Mouse (Mus musculus) G1E-ER4 (cell line): ENCODE results near the gene Bcl2l11. TPM values are rescaled to one million over a fixed set of nuclear protein-coding genes. Genes with fewer than 3 reads are reported as not detected.

Experiments used
- GATA1 ChIP-seq: IDR thresholded peaks from one replicate; pipeline ENCODE4 v1.8.0; 2012; ENCODE audit warnings: low read length, inconsistent platforms
- polyA plus RNA-seq: library from polyadenylated mRNA; stranded (reverse); fragments of >175 nt; gene quantifications from 2 replicates; pipeline ENCODE4 v1.2.3, GENCODE M21; 2012

The Bcl2l11 gene
- polyA plus RNA-seq, 1 experiment: 31.8 TPM

DNA sequence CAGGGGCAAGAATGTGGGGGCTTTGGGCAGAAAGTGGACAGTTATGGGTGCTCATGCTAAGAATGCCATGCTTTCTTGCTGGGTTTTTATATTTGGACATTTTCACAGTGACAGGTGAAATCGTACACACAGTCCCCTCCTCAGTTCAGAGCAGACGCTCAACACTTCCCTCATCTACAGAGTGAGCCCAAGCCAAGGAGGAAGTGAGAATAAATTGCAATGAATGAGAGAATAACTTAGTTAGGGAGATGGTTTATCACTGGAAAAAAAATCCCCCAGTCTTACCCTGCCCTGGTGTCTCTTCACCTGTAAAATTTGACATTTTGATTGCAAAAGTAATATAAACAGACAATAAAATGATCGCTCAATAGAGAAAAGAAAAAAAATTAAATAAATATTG lies 77.3 kb downstream of the Bcl2l11 start:
- no peak for TF ChIP-seq GATA1

DNA sequence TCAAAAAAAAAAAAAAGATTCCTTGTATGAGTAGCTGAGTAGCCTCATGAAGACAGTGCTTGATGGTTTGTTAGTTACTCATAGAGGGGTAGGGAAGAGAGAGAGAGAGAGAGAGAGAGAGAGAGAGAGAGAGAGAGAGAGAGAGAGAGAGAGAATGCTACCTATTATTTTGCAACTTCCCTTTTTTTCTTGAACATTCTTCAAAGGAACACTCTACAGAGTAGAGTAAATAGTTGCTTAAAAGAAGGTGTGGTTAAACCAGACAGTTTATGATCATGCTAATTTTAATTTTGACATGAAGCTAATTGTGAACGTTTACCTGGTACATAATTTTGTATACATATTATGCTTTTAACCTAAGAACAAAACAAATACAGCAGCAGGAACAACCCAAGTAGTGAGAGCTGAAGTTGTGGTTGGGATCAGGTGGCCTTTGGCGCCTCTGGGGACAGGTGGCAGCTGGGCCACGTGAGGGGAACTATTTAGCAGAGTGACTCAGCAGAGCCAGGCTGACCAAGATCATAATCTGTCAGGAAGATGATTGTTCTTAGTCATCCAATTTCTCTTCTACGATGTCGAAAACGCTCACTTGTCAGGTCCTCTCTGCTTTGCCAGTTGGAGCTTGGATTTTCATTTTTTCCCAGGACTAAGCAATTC lies 78.0 kb downstream of the Bcl2l11 start:
- TF ChIP-seq GATA1: no peak

DNA sequence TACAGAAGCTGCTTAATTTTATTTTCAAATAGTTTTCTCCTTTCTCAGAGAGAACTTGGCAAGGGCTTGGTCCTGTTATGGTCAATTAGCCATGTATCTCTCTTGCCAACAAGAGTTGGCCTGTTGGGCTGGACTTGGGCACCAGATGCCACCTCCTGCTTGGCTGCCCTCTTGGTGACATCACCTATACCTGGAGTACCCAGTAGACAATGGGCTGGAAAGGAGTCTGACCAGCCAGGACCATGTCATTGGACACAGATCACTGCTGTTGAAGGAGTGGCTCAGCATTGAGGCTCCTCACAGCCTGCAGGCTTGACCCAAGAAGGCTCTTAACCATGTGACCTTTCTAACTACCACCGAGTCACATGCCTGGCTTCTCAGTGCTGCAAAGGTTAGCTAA lies 82.7 kb downstream of the Bcl2l11 start:
- no peak for TF ChIP-seq GATA1

DNA sequence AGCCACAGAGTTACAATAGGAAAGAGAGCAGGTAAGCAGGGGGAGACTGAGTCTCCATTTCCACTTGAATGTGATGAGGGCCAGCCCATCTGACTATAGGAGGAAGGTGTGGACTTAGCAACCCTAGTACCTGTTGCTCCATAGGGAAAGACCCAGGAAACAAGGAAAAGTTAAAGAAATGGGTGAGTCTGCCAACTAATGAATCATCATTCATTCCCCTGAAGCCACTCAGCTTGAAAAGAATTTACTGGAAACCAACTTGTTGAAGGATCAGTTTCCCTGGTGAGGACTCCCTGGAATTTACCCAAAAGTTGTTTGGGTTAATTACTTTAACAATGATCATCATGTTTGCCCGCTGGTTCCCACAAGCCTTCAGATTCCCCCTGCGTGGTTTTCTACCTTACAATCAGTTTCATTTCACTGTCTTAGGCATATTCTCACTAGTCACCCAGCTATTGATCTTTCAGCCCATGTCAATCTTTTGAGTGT lies 84.0 kb downstream of the Bcl2l11 start:
- TF ChIP-seq GATA1: no peak

DNA sequence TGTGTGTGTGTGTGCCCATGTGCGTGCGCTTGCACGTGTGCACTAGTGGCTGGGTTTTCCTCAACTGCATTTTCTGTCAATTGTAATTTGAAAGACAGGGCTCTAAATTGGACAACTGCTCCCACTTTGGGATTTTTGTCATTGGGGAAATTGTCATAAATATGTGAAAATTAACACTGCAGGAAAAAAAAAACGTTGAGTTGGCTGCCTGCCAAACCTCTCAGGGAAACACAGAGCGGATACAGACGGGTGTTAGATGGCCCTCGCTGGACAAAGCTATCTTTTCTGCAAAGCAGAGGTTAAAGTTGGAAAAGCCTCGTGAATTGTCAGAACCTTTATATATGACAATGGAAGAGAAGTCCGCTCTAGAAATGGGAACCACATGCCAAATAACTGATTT lies 84.5 kb downstream of the Bcl2l11 start:
- TF ChIP-seq GATA1: no peak

DNA sequence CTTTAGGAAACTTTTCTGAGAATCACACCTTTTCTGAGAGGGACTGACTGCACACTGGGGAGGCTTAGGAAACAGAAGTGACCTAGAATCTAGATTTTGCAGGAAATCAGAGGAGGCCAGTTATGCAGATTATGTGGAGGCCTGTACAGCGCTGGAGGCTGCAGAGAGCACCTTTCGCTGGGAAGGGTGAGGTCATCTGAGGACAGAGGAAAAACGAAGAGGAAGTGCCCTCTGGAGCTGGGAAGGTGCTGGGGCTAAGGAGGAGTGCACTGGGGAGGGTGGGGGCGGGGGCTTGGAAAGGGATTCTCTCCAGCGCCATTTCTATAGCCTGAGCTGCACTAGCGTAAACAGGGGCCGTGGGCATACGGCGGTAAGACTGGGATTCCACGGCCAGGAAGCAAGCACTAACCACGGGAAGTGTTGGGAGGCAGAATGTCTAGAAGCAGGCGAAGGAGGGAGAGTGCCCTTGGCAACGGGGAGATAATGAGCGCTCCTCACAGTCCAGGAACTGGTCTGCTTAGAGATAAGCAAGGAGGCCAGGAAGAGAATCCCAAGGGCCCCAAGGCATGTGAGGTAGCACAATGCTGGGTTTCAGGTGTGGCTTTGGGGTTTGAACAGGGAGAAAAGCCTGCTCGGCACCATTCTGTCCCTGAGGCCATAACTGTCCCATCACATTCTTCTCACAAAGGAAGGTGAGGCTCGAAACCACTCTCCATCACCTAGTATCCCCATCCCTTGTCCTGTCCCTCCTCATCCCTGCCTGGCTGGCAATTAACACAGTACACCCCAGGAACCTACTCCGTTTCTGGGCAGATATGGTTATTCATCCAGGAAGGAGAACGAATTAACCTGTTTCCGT lies 85.4 kb downstream of the Bcl2l11 start:
- TF ChIP-seq GATA1: no peak

DNA sequence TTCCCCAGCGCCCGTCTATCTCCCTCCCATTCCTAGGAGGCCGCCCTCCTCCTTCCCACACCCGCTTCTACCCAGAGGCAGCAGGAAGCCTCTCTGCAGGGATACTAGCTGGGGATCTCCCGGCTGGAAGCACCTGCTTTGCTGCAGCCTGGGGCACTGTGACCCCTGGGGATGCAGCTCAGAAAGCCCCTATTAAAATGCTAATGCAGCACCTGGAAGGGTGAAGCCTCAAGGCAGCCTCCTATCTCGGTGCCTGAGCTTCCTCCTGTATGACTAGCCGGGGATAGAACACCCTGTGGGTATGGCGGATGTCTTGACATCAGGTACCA lies 86.0 kb downstream of the Bcl2l11 start:
- no peak for TF ChIP-seq GATA1
